24 mouse cellular contexts compared by ENCODE assay signal in genomic region chr3:123025634-123026033, GRCm38 (mm10). TPM values are rescaled to one million over a fixed set of nuclear protein-coding genes. Genes with fewer than 3 reads are reported as not detected.
"Had no signal": no experiment of that assay in that cellular context is flagged by ENCODE, and none has a peak within 500 bp of the region (broad histone marks: within the 10 kb centered on the region; RNA-seq: fewer than 3 reads in every experiment).

No protein-coding gene starts in this region.

- DNase-seq: gastrocnemius, adult 2 months; gastrocnemius, postnatal 10 days; gastrocnemius, postnatal 25 days; heart, adult 18-20 months; heart, postnatal 4 days; kidney, adult 11 months; kidney, adult 2 months; kidney, postnatal 10 days; kidney, postnatal 25 days; kidney, postnatal 4 days; liver had no signal

- H3K4me3 ChIP-seq: gastrocnemius, adult 2 months; heart, embryonic 10.5 days; heart, embryonic 12.5 days; hindbrain, embryonic 10.5 days; hindbrain, embryonic 12.5 days; layer of hippocampus, adult 2 months; left cerebral cortex, adult 2 months; limb, embryonic 10.5 days; limb, embryonic 12.5 days had no signal

- H3K4me1 ChIP-seq: hindbrain, embryonic 12.5 days; limb, embryonic 10.5 days; limb, embryonic 12.5 days had no signal

- H3K27me3 ChIP-seq: heart, embryonic 12.5 days; hindbrain, embryonic 12.5 days; limb, embryonic 12.5 days had no signal

- H3K36me3 ChIP-seq: heart, embryonic 10.5 days; hindbrain, embryonic 10.5 days; hindbrain, embryonic 12.5 days; limb, embryonic 10.5 days; limb, embryonic 12.5 days had no signal

- ATAC-seq: hindbrain, embryonic 16.5 days; intestine, embryonic 16.5 days had no signal

- H3K4me2 ChIP-seq: heart, embryonic 12.5 days; hindbrain, embryonic 12.5 days; hindbrain, embryonic 14.5 days; limb, embryonic 12.5 days; liver, embryonic 11.5 days had no signal

- H3K27ac ChIP-seq: gastrocnemius, adult 2 months; heart, embryonic 10.5 days; hindbrain, embryonic 10.5 days; hindbrain, embryonic 12.5 days; hindbrain, embryonic 14.5 days; layer of hippocampus, adult 2 months; left cerebral cortex, adult 2 months; limb, embryonic 10.5 days; limb, embryonic 12.5 days had no signal

- H3K9me3 ChIP-seq: heart, embryonic 10.5 days; heart, embryonic 12.5 days; hindbrain, embryonic 10.5 days; hindbrain, embryonic 12.5 days; limb, embryonic 10.5 days; limb, embryonic 12.5 days had no signal

- H3K9ac ChIP-seq: heart, embryonic 12.5 days; hindbrain, embryonic 12.5 days; hindbrain, embryonic 14.5 days; limb, embryonic 12.5 days had no signal

RNA-seq across cellular contexts. Expression of gene Myoz2, which starts 9.2 kb away (rescaled TPM):
- polyA plus RNA-seq: hindbrain, embryonic 10.5 days; hindbrain, embryonic 14.5 days; intestine, embryonic 14.5 days had no signal
